Mouse (Mus musculus) brown adipose tissue, adult 24 weeks (tissue): ENCODE data around the gene Xlr3c. TPM values are rescaled to one million over a fixed set of nuclear protein-coding genes. Genes with fewer than 3 reads are reported as not detected.
"Not testable (repeated sequence)": the region's sequence is repeated elsewhere in the genome, so short reads cannot be mapped to it uniquely, and the experiment has no call there.

Experiments used
- H3K27ac ChIP-seq: fragments of 200-500 bp; replicated peaks from 2 replicates; pipeline ENCODE4 v1.5.1; 2012; ENCODE audit warnings: low read depth, mild to moderate bottlenecking, low read length
- H3K4me1 ChIP-seq: fragments of 200-500 bp; 2 replicates; pipeline ENCODE4 v1.6.1; 2012; ENCODE audit warnings: low read length, mixed read lengths; ENCODE audit not compliant: control insufficient read depth, insufficient read depth, insufficient read length
- H3K4me3 ChIP-seq: fragments of 200-500 bp; 2 replicates; pipeline ENCODE4 v1.5.1; 2012; ENCODE audit warnings: low read depth, mild to moderate bottlenecking, low read length, moderate library complexity; ENCODE audit not compliant: insufficient read depth
- polyA plus RNA-seq: library from polyadenylated mRNA; stranded (reverse); fragments of >200 nt; gene quantifications from 2 replicates; pipeline ENCODE4 v1.2.4, GENCODE M21; 2012; ENCODE audit not compliant: missing spikeins, insufficient read depth, insufficient read length

Xlr3c gene
- polyA plus RNA-seq = 1.9 TPM in 1 of 2 replicates, not detected in the other

GRCm38 (mm10) chrX:73265270-73265669, at the start of gene Xlr3c:
TSS of gene Xlr3c (minus strand) at chrX:73265390.
- not testable (repeated sequence) for H3K4me3 ChIP-seq, H3K27ac ChIP-seq, H3K4me1 ChIP-seq

GRCm38 (mm10) chrX:73312522-73312921, 47.3 kb upstream of the Xlr3c start:
- Histone ChIP-seq H3K4me3 (no peak overlapping the region), H3K4me1 (no peaks in the 10 kb centered on the region)

GRCm38 (mm10) chrX:73295745-73296144, 30.6 kb upstream of the Xlr3c start:
- not testable (repeated sequence) for H3K27ac ChIP-seq, H3K4me1 ChIP-seq, H3K4me3 ChIP-seq

More at GRCm38 (mm10) chrX:73312522-73312921, 47.3 kb upstream of the Xlr3c start:
- no peak overlapping the region for H3K27ac ChIP-seq

DNA sequence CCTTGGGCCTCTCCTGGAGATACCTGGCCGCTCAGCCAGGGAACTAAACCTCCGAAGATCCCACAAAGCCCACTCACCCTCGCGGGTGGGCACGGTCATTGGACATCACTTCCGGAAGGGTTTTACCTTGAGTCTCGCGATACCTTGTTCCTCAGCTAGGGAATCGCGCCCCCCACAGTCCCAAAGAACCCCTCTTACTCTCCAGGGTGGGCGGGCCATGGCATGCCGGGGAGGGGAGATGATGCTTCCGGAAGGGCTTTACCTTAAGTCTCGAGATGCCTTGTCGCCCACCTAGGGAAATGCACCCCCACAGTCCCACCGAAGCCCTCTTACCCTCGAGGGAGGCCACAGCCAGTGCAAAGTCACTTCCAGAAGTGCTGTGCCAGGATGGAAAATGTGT, 27.7 kb upstream of the Xlr3c start, which contains the start of the genes Xlr5a and Xlr5c:
Gene Xlr5a, minus strand, starts transcription at position 101 of the 400 bp plus-strand sequence.
Gene Xlr5c, minus strand, starts transcription at position 101 of the 400 bp plus-strand sequence.
- not testable (repeated sequence) for H3K4me3 ChIP-seq, H3K4me1 ChIP-seq, H3K27ac ChIP-seq

DNA sequence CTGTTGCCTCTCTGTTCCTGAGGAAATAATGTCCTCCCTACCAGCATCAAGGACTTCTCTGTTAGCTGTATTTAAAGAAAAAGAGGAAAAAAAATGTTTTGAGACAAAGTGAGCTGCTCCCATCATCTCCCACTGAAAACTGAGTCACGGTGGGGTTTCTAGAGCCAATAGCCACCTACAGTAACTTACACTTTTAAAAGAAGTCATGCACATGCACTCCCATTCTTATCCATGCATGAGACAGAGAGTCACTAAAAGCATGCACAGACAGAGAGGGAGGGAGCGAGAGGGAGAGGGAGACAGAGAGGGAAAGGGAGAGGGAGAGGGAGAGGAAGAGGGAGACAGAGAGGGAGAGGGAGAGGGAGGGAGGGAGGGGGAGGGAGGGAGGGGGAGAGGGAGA, 2.8 kb downstream of the Xlr3c start:
- H3K4me1 ChIP-seq, H3K27ac ChIP-seq, H3K4me3 ChIP-seq: not testable (repeated sequence)

GRCm38 (mm10) chrX:73242821-73243325, 22.3 kb downstream of the Xlr3c start, which contains the start of gene Xlr4c:
TSS of gene Xlr4c (minus strand) at chrX:73243130.
- not testable (repeated sequence) for H3K4me3 ChIP-seq, H3K27ac ChIP-seq, H3K4me1 ChIP-seq

DNA sequence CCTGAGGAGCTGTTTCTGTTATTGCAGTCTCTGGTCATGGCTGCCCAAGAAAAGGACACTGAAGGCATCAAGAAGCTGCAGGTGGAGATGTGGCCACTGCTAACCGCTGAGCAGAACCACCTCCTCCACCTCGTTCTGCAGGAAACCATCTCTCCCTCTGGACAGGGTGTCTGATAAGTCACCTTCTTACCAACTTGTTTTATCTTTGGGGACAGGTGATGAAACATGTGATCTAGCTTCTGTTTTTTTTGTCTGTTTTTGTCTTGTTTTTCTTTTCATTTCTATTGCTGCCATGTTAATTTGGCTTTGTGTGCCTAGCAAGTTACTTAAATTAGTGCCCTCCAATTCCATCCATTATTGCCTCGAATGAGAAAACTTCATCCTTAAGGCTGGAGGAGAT, 35.9 kb downstream of the Xlr3c start:
- Histone ChIP-seq H3K4me3 (peak overlapping the region; percentile 90), H3K27ac (no peak overlapping the region), H3K4me1 (no peaks in the 10 kb centered on the region)

- no peaks in the 10 kb centered on the region for H3K4me1 ChIP-seq
- peak overlapping the region; percentile 91 for H3K27ac ChIP-seq
- peak overlapping the region; percentile 90 for H3K4me3 ChIP-seq
Observed at GRCm38 (mm10) chrX:73228606-73229214, 36.5 kb downstream of the Xlr3c start.

DNA sequence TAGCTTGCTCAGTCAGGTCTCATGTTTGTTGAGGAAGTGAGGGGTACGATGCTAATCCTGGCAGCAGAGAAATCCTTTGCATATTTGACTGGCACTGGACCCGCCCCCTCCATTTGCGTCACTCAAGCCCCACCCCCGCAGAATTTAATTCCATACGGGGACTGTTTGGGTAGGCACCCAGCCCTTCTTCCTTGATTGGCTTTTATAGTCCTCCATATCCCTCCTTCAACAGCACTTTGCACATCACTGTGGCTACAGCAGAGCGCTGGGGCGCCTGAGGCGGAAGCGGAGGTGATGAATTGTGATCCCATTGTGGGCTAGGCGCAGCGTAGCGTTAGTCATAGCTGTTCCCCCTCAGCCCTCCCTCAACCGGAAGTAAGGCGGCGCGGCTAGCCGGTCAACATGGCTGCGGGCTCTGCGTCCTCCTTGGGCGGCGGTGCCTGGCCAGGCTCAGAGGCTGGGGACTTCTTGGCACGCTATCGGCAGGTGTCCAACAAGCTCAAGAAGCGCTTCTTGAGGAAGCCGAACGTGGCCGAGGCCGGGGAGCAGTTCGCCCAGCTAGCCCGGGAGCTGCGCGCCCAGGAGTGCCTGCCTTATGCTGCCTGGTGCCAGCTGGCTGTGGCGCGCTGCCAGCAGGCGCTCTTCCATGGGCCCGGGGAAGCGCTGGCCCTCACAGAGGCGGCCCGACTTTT, 37.1 kb downstream of the Xlr3c start, which contains the start of gene F8a:
Gene F8a, plus strand, starts transcription at position 378 of the 692 bp plus-strand sequence.
- peak within 1 kb of the TSS; percentile 91 for H3K27ac ChIP-seq
- H3K4me3 ChIP-seq = peak within 1 kb of the TSS; percentile 90
- no peaks in the 10 kb centered on the region for H3K4me1 ChIP-seq

- no peak overlapping the region for H3K27ac ChIP-seq
- H3K4me1 ChIP-seq = no peaks in the 10 kb centered on the region
- H3K4me3 ChIP-seq = no peak overlapping the region
Observed at GRCm38 (mm10) chrX:73225365-73225764, 39.8 kb downstream of the Xlr3c start.

DNA sequence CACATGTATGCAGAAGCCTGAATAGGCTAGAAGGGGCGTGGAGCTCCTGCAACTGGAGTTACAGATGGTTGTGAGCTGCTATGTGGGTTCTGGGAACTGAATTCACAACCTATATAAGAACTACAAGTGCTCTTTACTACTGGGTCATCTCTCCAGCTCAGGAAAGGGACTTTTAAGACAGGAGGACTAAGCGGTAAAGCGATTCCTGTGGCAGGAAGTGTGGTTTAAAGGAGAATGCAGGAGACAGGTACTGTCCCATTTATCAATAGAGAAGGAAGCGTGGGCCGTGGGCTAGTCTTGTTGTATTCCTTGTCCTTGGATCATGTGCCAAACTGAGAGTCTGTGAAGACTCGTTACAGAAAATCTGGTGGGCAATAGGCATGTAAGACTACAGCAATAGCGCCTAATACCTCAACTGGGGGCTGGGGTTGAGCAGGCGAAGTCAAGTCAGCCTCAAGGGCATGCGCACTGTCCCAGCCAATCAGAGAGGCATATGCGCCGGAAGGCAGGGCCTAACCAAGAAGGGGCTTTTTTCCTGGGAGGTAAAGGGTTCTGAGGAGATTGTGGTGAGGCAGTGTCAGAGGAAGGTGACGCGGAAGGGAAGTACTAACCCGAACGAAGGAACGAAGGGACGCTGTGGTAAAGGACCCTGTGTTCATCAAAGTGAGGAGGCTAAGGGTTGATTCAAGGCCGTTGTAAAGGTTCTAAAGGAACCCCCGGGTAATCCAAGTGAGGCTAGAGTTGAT, 51.2 kb downstream of the Xlr3c start, which contains the start of gene Xlr4b:
Gene Xlr4b, plus strand, starts transcription at position 515 of the 746 bp plus-strand sequence.
- not testable (repeated sequence) for H3K4me1 ChIP-seq, H3K27ac ChIP-seq, H3K4me3 ChIP-seq

Other genes starting within 250 kb of the Xlr3c start
- gene Pnma5, start 228.3 kb downstream of the Xlr3c start, polyA plus RNA-seq = not detected in 2 replicates
- gene Pnma3, start 200.6 kb downstream of the Xlr3c start, polyA plus RNA-seq = not detected in 2 replicates
- 5.0 TPM in 1 of 2 replicates, not detected in the other for gene Xlr4a, start 182.9 kb downstream of the Xlr3c start, polyA plus RNA-seq
- 1.3 and 3.2 TPM in 2 replicates for gene Xlr3a, start 168.3 kb downstream of the Xlr3c start, polyA plus RNA-seq
- gene Gm14685, start 148.3 kb downstream of the Xlr3c start, polyA plus RNA-seq = not detected in 2 replicates
- gene Xlr5b, start 116.6 kb downstream of the Xlr3c start, polyA plus RNA-seq = 1.3 TPM in 1 of 2 replicates, not detected in the other
- 0.55 TPM in 1 of 2 replicates, not detected in the other for gene DXBay18, start 115.9 kb downstream of the Xlr3c start, polyA plus RNA-seq
- gene Spin2d, start 88.4 kb downstream of the Xlr3c start, polyA plus RNA-seq = not detected in 2 replicates
- gene Xlr3b, start 73.2 kb downstream of the Xlr3c start, polyA plus RNA-seq = 4.6 and 10.4 TPM in 2 replicates
- 3.8 TPM in 1 of 2 replicates, not detected in the other for gene Xlr4b, start 51.1 kb downstream of the Xlr3c start, polyA plus RNA-seq
- gene F8a, start 37.1 kb downstream of the Xlr3c start, polyA plus RNA-seq = 4.4 and 5.8 TPM in 2 replicates
- not detected in 2 replicates for gene Xlr4c, start 22.3 kb downstream of the Xlr3c start, polyA plus RNA-seq
- gene Xlr5a, start 27.6 kb upstream of the Xlr3c start, polyA plus RNA-seq = not detected in 2 replicates
- not detected in 2 replicates for gene Xlr5c, start 27.6 kb upstream of the Xlr3c start, polyA plus RNA-seq
- not detected in 2 replicates for gene Gm45015, start 71.5 kb upstream of the Xlr3c start, polyA plus RNA-seq
- gene Zfp275, start 77.2 kb upstream of the Xlr3c start, polyA plus RNA-seq = 2.4 and 2.8 TPM in 2 replicates
- not detected in 2 replicates for gene Gm18336, start 133.3 kb upstream of the Xlr3c start, polyA plus RNA-seq
- not detected in 2 replicates for gene Zfp92, start 145.7 kb upstream of the Xlr3c start, polyA plus RNA-seq
- gene Trex2, start 170.0 kb upstream of the Xlr3c start, polyA plus RNA-seq = not detected in 2 replicates
- gene Haus7, start 193.7 kb upstream of the Xlr3c start, polyA plus RNA-seq = 9.6 and 14.9 TPM in 2 replicates
- 67.1 and 108 TPM in 2 replicates for gene Bgn, start 218.2 kb upstream of the Xlr3c start, polyA plus RNA-seq
- gene Atp2b3, start 237.7 kb upstream of the Xlr3c start, polyA plus RNA-seq = not detected in 2 replicates